Mouse (Mus musculus) cerebellum, postnatal 36 days (tissue): ENCODE measurements around the gene L1cam.

Source experiments
- DNase-seq, 2 experiments: peaks; one replicate each; pipeline ENCODE4 v3.0.0; 2021 to 2022; ENCODE audit warnings: mixed read lengths in 2 of 2

Gene L1cam

DNA sequence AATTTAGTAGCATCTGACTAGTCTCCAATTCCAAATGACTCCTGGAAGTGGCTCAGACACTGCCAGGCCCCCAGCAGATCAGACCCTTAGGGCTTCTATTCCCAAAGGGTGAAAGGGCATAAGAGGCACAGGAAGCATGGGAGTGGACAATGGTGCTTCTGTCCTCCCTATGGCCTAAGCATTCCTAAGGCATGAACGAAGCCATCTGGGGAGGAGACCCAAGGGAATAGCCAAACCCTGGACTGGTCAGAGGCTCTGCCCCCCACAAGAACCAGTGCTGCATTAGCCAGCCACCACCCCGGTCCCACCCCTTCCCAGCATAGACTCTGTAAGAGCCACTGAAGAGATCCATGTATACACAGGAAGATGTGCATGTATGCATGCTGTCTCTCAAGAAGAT lies 20.0 kb downstream of the L1cam start:
- no peak for DNase-seq

DNA sequence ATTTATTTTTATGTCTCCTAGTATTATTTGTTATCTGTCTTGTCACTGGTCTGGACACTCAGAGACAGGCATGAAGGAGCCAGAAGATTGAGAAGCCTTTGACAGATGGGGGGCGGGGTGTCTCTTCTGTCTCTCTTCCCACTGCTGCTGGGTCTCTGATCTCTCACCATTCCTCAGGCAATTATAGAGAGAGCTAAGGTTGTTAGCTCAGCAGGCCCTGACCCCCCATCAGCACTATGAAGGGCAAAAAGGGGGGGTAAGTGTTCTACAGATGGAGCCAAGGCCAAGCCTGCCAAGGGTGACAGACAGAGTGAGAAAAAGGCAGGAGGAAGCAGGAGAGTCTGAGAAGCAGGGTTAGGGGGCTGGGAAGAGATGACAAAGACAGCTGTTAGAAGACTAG lies 23.9 kb downstream of the L1cam start:
- peak in 1 of 2 experiments; percentile 23 for DNase-seq

DNA sequence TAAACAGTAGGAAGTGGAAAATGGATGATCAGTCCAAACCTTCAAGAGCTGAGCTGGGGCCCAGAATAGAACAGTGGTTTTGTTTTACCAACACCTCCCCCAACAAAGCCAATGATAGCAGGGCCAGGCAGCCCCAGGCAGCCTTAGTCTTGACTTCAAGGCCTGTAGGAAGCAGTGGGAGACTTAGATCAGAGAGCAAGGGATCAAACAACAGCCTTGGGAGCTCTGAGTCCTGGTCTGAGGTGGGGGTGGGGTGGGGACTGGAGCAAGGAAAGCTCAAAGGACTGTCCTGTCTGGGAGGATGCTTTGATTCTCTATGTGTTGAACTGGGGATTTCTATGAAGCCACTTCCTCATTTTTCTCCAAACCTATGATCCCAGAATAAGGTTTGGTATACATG lies 24.4 kb downstream of the L1cam start:
- no peak for DNase-seq

DNA sequence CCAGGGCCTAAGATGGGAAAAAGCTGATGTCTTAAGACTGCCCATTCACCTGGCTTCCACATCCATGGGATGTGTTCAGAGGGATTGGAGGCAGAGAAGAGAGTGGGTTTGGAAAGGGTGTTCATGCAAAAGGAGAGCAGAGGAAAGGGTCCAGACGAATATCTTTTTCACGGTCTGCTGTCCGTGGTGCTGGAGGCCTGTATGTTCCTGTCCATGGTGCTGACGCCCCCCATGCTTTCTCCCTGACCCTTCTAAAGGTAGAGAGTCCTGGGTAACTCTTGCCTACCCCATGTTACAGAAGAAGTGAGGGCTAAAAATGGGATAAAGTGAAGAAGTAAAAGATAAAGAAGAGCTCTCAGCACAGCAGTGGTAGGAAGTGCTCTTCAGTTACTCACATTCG lies 26.6 kb downstream of the L1cam start:
- DNase-seq = no peak

DNA sequence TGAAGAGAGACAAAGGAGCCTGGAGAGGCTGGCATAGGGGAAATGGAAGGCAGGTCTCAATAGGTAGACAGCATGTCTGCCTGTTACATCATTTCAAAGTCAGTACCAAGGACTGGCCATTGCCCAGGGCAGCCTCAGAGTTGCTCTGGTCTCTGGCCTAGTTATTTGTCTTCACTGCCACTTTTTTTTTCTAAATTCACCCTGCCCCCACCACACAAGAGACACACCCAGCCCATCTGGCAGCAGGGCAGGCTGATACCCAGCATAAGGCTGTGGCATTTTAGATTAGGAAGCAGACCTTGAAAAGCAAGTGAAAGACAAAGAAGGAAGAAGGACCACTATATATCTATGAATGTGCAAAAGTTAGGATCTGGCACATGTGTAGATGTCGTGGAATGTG lies 28.1 kb downstream of the L1cam start:
- DNase-seq = no peak

DNA sequence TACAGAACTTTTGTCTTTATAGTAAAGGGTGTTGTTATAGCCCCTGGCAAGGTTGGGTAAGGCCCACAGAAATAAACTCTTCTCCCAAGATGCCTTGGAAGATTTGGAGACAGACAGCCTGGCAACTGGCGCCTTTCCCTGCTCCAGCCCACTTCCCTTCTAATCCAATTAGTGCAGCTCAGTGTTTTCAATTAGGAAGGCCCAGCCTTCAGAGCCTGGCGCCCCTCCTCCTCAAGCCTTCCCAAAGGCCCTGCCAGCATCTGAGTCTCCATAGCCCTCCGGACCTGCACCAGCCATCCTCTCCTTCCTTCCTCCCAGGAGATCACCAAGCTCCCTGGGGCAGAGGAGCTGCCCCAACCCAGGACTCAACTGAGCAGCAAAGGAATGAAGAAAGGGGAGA lies 28.6 kb downstream of the L1cam start:
- DNase-seq = peak in 1 of 2 experiments; percentile 12

DNA sequence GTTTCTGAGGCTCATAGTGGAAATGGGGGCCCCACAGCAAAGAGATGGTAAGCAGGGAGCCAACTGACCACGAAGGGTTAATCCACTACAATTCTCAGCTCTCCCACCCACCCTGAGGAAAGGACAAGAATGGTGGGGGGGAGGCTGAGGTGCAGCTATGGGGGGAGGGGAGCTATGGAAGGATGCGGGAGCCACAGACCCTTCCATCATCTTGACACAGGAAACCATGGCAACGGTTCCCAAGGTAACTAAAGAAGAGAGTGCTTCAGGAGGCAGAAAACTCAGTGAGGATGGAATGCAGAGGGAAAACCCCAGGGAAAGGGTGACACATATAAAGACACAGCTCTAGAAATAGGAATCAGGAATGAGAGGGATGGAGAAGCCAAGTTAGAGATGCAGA lies 31.2 kb downstream of the L1cam start:
- DNase-seq = no peak

DNA sequence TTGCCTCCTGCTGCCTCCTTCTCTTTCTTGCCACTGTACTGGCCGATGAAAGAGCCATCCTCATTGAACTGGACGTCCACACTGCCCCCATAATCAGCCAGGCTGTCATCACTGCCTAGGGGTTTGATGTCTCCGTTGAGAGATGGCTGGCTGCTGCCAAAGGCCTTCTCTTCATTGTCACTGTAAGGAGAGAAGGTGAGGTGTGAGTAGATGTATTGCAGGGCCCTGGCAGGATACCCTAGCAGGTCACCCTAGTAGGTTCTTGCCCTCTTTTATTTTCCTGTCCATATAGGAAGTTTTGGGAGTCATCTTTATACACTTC lies 40.9 kb downstream of the L1cam start:
- DNase-seq = no peak

DNA sequence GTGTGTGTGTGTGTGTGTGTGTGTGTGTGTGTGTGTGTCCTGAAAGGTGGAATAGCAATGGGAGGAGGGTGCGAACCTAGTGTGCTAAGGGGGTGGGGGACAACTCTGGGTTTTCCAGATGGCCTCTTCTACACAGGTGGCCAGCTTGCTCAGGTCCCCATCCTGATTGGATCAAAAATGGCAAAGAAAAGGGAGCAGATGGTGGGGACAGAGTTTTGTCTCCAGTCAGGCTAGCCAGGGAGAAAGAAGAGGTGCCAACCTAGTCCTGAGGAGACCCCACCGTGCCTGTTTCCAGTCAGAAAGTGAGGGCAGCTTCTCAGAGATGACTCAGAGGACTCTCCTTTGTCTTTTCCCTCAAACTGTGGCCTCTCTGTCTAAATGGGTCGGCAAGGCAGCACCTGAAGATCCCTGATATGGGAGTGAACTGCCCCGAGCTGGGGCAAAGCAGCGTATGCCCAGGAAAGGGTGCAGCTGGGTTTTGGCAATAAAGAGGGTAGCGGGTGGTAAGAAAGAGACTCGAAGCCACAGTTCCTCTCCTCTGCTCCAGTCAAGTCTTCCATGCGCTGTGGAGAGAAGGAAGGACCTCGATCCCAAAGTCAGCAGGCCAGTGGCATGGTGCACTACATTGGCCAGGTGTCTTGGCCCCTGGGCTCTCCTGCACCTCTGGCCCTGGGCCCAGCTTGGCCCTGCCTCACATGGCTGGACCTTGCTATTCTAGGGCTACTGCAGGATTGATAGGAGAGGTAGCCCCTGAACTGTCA lies 41.4 kb downstream of the L1cam start:
- DNase-seq = peak; percentile 45 to 47

DNA sequence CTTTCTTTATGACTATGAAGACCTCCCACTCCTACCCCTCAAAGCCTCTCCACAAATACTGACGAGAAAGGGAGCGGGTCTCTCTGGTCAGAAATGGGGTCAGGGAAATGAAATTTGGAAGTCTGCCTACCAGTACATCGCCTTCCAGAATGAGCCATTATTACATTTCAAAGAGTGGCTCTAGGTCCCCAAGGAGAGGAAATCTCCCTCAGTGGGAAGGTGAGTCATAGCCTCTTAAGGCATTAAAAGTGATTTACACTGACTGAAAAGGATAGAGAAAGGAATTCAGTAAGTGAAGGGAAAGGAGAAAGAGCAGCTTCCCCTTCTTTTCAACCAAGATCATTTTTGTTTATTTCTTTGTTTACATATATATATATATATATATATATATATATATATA lies 59.2 kb downstream of the L1cam start:
- no peak for DNase-seq

DNA sequence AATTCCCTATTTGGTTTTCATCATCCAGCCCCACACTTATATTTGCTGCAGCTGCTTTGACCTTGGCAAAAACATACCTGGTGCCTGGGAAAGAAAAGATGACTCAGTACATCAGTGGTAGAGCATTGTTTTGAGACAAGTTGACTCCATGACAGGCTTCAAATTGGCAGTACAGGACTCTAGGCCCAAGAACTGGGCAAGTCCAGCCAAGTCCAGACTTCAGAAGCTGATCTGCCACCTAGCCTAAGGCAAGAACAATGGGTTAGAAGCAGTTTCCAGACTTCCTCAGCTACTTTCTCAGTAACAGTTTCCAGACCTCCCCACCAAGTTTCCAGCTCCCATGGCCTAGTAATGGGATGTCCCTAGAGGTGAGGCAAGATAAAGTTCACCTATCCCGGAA lies 60.2 kb downstream of the L1cam start:
- DNase-seq = no peak

DNA sequence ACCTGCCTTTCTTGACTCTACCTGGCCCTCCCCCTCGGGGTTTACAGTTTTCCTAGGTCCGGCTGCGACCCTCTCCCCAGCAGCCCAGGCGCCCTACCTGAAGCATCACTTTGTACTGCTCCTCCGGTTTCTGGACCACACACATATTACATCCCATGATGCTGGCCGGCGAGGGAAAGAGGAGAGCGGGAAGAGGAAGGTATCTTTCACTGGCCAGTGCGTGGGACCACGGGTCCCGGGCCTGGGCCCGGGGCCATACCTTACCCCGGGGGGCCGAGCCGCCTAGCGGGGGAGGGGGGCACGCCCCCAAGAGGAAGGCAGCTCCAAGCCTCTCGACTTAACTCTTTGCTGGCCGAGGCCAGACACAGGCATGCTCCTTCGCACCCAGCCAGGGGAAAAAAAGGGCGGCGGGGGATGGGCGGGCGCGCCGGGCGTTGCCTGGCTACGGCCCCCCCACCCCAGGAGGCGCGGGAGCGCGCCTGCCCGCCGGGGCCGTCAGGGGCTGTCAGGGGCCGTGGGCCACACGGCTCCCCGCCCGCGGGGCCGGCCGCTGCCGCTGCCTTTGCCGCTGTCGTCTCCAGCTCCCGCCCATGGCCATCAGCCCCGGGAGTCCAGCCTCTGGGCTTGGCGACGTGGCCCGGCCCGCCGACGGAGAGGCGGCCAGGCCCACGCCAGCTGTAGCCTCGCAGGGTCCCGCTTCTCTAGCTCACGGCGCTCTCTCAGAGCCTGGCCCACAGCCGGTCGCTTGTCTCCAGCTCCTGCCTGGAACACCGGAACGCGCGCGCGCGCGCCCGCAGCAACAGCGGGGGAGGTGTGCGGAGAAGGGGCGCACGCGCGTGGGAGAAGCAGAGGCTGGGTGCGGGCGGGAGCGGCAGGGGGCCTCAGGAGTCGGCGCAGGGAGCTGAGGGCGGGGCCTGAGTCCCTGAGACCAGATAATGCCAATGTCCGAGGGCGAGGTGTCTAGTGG lies 71.4 kb downstream of the L1cam start, which contains the start of gene Pdzd4:
Gene Pdzd4, minus strand, starts transcription at position 785 of the 967 bp plus-strand sequence.
- DNase-seq = peak; percentile 67 to 80

DNA sequence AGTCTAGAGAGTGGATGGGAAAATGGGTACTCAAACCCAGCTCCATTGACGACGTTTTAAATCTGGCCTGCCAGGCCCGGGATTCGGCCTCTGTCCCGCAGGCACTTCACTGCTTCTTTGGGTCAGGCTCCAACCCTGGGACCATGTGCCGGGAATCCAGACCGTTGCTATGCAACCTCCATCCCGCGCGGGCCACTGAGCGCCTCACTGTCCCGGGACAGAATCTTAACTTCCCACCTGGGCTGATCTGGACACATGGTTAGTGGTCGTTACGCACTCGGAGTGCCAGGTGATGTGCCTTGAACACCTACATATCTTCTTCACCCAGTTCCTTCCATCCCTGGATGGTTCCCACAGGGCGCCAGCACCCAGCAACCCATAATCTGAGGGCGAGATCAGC lies 72.2 kb downstream of the L1cam start:
- peak; percentile 7 to 11 for DNase-seq

DNA sequence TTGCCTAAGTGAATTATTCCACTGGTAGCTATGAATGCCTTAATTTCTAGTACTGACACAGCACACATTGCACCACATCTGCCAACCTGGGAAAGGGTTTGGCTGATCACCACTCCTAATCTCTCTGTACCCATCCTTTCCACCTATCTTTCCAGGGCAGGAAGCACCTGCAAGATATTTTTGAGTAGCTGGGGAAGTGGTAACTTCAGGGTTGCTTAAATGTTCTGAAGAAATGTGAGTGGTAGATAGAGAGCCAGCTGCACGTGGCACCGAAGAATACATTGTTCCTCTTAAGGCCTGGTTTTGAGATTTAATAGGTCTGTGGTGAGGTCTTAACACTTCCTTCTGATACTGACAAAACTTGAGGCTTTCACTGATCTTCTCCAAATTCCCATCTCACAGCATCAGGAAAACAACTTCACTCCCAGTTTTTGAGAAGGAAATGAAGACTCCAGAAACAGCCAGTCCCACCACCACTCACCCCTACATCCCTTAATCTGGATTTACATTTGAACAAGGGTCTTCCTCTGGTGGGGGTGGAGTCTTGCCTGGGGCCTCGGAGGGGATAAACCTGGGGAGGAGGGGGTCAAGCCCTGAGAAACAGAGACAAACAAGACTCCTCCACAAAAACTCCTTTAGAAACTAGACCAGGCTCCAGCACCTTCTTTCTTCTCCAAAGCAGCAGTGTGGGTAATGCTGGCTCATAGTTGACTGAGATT lies 79.2 kb downstream of the L1cam start:
- DNase-seq = no peak

DNA sequence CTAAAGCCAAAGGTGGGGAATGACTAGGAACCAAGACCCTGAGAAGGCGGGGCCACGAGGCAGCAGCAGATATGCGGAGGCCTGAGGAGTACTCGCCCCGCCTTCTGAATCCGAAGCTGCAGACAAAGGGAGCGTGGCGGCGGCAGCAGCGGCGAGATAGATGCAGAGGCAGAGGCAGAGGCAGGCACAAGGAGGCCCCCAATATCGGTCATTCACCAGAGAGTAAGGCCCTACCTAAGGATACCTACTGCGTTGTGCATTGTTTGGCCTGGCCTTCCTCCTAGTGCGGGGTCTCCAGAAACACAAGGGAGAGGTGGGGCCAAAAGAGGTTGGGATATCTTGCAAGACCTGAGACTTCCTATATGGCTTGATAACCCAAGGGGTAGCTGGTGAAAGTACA lies 80.8 kb downstream of the L1cam start:
- DNase-seq = no peak

DNA sequence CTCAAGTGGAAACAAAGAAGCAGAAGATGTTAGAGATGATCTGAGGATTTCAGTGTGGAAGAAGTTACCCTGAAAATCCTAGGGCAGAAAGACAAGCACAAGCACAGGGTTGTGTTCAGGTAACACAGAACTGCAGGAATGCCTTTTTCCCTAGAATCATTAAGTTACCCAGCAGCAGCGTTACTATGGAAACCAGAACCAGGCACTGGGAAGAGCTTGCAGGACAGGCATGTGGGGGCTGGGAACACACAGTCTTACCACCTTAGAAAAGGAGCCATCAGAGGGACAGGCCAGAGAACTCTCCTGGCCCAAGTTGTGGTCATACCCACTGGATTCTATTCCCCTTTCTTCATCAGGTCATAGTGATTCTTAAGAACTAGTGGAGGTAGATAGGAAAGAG lies 90.1 kb downstream of the L1cam start:
- DNase-seq = no peak
